Mouse (Mus musculus): Measurements from ENCODE around the gene Astn2. TPM values are rescaled to one million over a fixed set of nuclear protein-coding genes. Genes with fewer than 3 reads are reported as not detected.

The Astn2 gene
- polyA plus RNA-seq, 1 experiment from 2014 or later, result 0.24 TPM

DNA sequence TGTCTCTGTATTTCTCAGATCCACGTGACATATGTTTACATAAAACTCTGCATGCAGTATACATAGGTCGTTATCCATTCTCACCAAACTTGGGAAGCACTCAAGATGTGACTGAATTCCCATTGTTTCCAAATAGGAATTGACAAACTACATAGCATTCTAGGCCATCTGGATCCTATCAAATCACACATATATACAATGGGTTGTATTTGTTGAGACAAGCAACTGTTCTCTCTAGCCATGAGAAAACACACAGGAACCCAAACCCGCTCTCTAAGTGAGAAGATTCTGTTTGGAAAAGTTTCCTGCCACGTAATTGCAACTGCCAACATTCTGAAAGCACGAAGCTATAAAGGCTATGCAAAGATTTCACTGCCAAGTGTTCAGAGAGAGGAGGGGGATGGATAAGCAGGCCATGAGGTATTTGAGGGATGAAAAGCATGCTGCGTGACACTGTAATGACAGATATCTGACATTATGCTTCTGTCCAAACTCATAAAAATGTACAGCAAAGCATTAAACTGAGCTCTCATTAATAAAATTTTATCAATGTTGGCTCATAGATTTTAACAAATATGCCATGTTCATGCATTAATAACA, 732.7 kb downstream of the Astn2 start:
- Histone ChIP-seq H3K36me3 (ENCODE audit: insufficient read depth, low read length) (no peaks in the 10 kb centered on the region), H3K27ac (no peak overlapping the region), H3K9ac (ENCODE audit: low read depth, low read length) (no peak overlapping the region), H3K4me2 (ENCODE audit: low read length) (no peak overlapping the region), H3K9me3 (replicated peaks; ENCODE audit: low read length) (no peaks in the 10 kb centered on the region), H3K4me3 (replicated peaks; ENCODE audit: low read depth, low read length) (no peak overlapping the region), H3K4me1 (replicated peaks; ENCODE audit: insufficient read depth, low read length) (no peaks in the 10 kb centered on the region), H3K27me3 (ENCODE audit: insufficient read depth, low read length) (no peaks in the 10 kb centered on the region)
- 54% methylated on average over 6 of the region's 6 CpGs for WGBS
- no peak for TF ChIP-seq CTCF (IDR thresholded peaks at IDR 0.05; ENCODE audit: low read depth)
- no peak for ATAC-seq (replicated peaks; ENCODE audit: low FRiP score, low read depth)
- no peak for DNase-seq (ENCODE audit: low spot score)

DNA sequence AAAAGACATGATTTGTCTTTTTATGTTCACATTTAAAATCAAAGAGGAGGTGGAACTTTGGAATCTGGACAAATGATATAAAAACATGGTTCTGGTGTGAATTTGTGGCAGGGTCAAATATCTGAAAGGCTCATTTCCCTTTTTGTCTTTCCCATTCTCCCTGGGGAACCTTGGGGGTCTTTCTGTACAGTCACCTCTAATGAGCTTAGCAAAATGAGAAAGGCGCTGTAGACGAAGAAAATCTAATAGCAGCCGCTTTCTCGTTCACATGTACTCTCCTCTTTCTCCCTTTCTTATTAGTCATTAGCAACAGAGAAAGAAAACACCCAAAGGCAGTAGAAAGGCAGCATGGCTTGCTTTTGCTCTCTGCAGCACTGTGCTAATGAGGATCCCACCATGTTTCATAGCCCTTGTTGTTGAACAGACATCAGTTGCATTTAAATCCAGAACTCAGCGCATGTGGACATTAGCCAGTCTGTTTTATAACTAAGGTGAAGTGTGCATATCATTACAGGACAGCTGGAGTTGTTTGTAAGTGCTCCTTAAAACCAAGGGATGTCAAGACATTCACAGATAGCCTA, 737.3 kb downstream of the Astn2 start:
- Histone ChIP-seq H3K27ac (no peak overlapping the region), H3K36me3 (ENCODE audit: insufficient read depth, low read length) (no peaks in the 10 kb centered on the region), H3K4me3 (replicated peaks; ENCODE audit: low read depth, low read length) (no peak overlapping the region), H3K4me2 (ENCODE audit: low read length) (no peak overlapping the region), H3K9ac (ENCODE audit: low read depth, low read length) (no peak overlapping the region), H3K9me3 (replicated peaks; ENCODE audit: low read length) (no peaks in the 10 kb centered on the region), H3K27me3 (ENCODE audit: insufficient read depth, low read length) (no peaks in the 10 kb centered on the region), H3K4me1 (replicated peaks; ENCODE audit: insufficient read depth, low read length) (no peaks in the 10 kb centered on the region)
- DNase-seq (ENCODE audit: low spot score) (no peak), ATAC-seq (replicated peaks; ENCODE audit: low FRiP score, low read depth) (no peak)
- 71% methylated on average over 5 of the region's 5 CpGs for WGBS
- TF ChIP-seq CTCF (IDR thresholded peaks at IDR 0.05; ENCODE audit: low read depth), result no peak

GRCm38 (mm10) chr4:65663176-65663575, 741.2 kb downstream of the Astn2 start:
- ATAC-seq (replicated peaks; ENCODE audit: low FRiP score, low read depth), result no peak
- H3K36me3 ChIP-seq (ENCODE audit: insufficient read depth, low read length), result no peaks in the 10 kb centered on the region
- no peak for TF ChIP-seq CTCF (IDR thresholded peaks at IDR 0.05; ENCODE audit: low read depth)

DNA sequence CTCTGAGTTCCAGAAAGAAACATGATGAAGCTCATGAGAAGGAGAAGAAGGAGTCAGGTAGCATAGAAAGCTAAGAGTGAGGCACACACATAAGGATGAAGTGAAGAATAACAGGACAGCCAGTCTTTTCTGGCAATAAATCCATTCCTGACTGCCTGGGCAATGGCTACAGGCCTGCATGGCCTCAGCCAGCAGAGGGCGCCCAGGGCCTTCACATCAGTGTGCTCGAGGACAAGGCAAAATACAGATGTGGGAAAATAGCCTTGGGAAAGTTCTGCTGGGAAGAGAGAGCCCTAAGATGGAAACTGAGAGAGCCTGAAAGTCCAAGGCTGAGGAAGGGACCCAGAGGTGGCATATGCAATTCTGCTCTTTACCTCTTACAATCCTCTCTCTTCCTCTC, 749.7 kb downstream of the Astn2 start:
- H3K4me1 ChIP-seq (replicated peaks; ENCODE audit: insufficient read depth, low read length), result no peaks in the 10 kb centered on the region
- DNase-seq (ENCODE audit: low spot score) (peak; percentile 90), ATAC-seq (replicated peaks; ENCODE audit: low FRiP score, low read depth) (peak; percentile 76)
- WGBS, result 0% methylated on average over 2 of the region's 2 CpGs
- no peaks in the 10 kb centered on the region for H3K9me3 ChIP-seq (replicated peaks; ENCODE audit: low read length)
- no peak overlapping the region for H3K4me2 ChIP-seq (ENCODE audit: low read length)
- peak; percentile 95 for TF ChIP-seq CTCF (IDR thresholded peaks at IDR 0.05; ENCODE audit: low read depth)
- no peaks in the 10 kb centered on the region for H3K27me3 ChIP-seq (ENCODE audit: insufficient read depth, low read length)
- H3K36me3 ChIP-seq (ENCODE audit: insufficient read depth, low read length), result no peaks in the 10 kb centered on the region
- H3K9ac ChIP-seq (ENCODE audit: low read depth, low read length), result no peak overlapping the region
- H3K4me3 ChIP-seq (replicated peaks; ENCODE audit: low read depth, low read length), result no peak overlapping the region
- no peak overlapping the region for H3K27ac ChIP-seq

More at GRCm38 (mm10) chr4:65663176-65663575, 741.2 kb downstream of the Astn2 start:
- Histone ChIP-seq H3K27ac (no peak overlapping the region), H3K27me3 (ENCODE audit: insufficient read depth, low read length) (no peaks in the 10 kb centered on the region), H3K4me2 (ENCODE audit: low read length) (no peak overlapping the region), H3K9me3 (replicated peaks; ENCODE audit: low read length) (no peaks in the 10 kb centered on the region), H3K4me3 (replicated peaks; ENCODE audit: low read depth, low read length) (no peak overlapping the region), H3K9ac (ENCODE audit: low read depth, low read length) (no peak overlapping the region), H3K4me1 (replicated peaks; ENCODE audit: insufficient read depth, low read length) (no peaks in the 10 kb centered on the region)
- WGBS, result 70% methylated on average over 6 of the region's 6 CpGs
- DNase-seq (ENCODE audit: low spot score), result no peak

GRCm38 (mm10) chr4:65642611-65643010, 761.8 kb downstream of the Astn2 start:
- Histone ChIP-seq H3K4me3 (replicated peaks; ENCODE audit: low read depth, low read length) (no peak overlapping the region), H3K27ac (no peak overlapping the region), H3K9me3 (replicated peaks; ENCODE audit: low read length) (no peaks in the 10 kb centered on the region), H3K9ac (ENCODE audit: low read depth, low read length) (no peak overlapping the region), H3K4me2 (ENCODE audit: low read length) (no peak overlapping the region), H3K36me3 (ENCODE audit: insufficient read depth, low read length) (no peaks in the 10 kb centered on the region), H3K4me1 (replicated peaks; ENCODE audit: insufficient read depth, low read length) (no peaks in the 10 kb centered on the region), H3K27me3 (ENCODE audit: insufficient read depth, low read length) (no peaks in the 10 kb centered on the region)
- DNase-seq (ENCODE audit: low spot score) (peak; percentile 29), ATAC-seq (replicated peaks; ENCODE audit: low FRiP score, low read depth) (no peak)
- 9% methylated on average over 5 of the region's 5 CpGs for WGBS
- TF ChIP-seq CTCF (IDR thresholded peaks at IDR 0.05; ENCODE audit: low read depth), result no peak

DNA sequence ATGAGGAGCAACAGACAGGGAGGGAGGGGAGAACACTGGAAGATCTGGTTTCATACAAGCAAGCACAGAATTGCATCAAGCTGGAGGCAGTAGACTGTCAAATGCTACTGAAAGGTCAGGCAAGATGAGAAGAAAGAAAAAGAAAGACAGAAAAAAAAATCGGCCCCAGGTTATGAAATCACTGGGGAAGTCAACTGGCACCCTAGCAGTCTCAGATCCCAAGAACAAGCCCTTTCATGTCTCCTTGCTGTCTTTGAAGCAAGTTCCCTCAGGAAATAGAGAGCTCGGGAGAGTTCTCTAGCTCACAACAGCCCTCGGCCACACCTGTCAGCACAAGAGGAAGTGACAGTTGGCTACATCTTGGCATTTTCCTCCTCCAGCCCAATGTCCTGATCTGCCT, 766.2 kb downstream of the Astn2 start:
- Histone ChIP-seq H3K4me3 (replicated peaks; ENCODE audit: low read depth, low read length) (no peak overlapping the region), H3K27ac (no peak overlapping the region), H3K9me3 (replicated peaks; ENCODE audit: low read length) (no peaks in the 10 kb centered on the region), H3K4me2 (ENCODE audit: low read length) (no peak overlapping the region), H3K4me1 (replicated peaks; ENCODE audit: insufficient read depth, low read length) (no peaks in the 10 kb centered on the region), H3K9ac (ENCODE audit: low read depth, low read length) (no peak overlapping the region), H3K36me3 (ENCODE audit: insufficient read depth, low read length) (no peaks in the 10 kb centered on the region), H3K27me3 (ENCODE audit: insufficient read depth, low read length) (no peaks in the 10 kb centered on the region)
- TF ChIP-seq CTCF (IDR thresholded peaks at IDR 0.05; ENCODE audit: low read depth), result no peak
- no peak for ATAC-seq (replicated peaks; ENCODE audit: low FRiP score, low read depth)
- DNase-seq (ENCODE audit: low spot score), result no peak
- WGBS, result 49% methylated on average over 3 of the region's 3 CpGs

Data from kidney, postnatal 0 days (tissue).